Mouse (Mus musculus): ENCODE data around the gene Sestd1.

Gene Sestd1

DNA sequence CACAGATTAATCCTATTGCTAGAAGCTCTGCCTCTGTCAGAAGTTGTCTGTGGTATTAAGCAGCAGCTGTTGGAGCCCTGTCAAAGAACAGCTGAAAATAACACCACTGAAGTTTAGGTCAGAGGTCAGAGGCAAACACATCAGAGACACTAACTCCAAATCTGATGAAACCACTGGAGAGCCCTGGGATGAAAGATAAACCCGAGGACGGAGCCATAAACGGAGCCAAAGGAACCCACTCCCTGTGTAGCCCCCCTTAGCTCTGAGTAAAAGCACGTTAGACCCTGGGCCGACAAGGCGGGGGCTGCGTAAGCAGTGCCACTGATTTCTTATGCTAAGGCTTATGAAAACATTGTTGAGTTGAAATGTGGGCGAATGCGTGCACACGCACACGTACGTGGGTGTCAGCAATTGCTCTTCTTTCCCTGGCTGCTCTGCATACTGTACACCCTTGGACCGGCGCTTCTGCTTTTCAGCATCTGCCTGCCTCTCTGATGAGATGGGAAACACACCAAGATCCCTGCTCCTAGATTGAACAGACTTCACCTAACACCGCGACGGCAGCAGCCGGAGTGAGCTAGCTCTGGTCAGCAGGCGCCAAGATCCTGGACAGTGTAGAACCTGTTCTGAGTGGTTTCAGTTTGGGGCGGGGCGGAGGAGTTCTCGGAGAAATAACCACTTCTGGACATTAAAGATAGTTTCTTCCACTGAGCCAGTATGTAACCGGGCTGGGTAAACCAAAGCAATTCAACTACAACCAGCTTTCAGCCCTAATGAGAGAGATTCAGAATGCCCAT lies 108.8 kb downstream of the Sestd1 start:
- no peak for DNase-seq

DNA sequence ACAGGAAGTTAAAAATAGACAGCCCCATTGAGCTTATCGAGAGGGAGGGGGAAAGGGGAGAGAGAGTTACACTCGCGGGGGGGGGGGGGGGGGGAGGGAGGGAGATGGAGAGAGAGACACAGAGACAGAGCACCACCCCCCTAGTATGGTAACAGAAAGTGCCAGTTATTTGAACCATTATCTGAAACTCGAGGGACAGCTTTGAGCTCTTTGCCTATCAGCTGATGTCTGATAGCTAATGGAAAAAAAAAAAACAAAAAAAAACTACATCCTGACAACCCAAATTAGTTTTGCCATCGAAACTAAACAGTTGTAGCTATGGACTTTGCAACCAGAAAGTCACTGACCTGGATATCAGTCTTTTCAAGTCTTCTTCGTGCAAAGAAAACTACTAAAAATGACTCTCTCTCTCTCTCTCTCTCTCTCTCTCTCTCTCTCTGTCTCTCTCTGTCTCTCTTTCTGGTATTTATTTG lies 109.7 kb downstream of the Sestd1 start, which contains the start of gene Ccdc141:
Gene Ccdc141, minus strand, starts transcription at position 4 of the 473 bp plus-strand sequence.
- no peak for DNase-seq

DNA sequence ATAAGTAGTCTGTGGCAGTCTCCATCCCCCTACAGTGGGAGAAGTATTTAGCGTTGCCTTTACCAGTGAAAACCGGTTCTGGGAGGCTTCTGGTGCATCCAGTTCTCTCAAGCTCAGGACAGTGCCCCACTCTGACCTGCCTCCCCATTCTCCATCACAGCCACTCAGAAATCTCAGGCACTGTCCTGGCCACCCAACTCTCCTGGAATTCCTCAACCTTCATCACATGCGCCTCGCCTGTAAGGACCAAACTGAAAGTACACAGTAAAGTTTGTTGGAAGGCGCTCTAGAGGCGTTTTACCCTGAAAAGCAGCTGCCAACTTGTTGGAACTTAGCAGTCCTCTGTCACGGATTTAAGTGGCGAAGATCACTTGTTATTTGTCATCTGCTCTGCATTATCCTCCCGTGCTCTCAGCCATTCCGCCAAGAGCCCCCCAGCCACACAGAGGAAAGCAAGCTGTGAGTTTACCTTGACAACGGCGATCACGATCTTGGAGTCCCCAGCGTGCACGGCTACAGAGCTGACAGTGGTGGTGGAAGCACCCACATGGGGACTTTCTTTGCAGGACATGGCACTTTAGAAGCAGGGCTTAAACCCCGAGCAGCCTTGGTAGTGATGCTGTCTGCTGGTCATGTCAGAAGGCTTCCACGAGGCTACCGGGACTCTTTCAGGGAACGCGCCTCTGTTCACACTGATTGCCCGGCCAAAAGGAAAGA lies 110.3 kb downstream of the Sestd1 start:
- no peak for DNase-seq

DNA sequence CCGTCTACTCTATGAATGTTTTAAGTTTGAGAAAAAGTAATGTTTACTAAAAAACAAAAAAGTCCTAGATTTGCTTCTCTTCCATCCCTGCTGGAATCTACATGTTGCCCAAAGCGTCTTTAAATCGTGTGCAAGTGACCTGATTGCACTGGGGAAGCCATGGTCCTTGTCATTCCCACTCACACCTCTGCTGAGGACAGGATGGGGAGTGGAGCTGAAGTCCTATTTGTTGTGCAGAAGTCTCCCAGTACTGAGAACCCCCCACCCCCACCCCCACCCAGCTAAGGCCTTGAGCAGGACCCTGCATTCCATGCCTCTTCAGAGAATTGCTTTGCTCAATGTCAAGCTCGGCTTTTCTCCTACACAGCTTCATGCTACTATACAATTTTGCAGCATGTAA lies 111.2 kb downstream of the Sestd1 start:
- no peak for DNase-seq

DNA sequence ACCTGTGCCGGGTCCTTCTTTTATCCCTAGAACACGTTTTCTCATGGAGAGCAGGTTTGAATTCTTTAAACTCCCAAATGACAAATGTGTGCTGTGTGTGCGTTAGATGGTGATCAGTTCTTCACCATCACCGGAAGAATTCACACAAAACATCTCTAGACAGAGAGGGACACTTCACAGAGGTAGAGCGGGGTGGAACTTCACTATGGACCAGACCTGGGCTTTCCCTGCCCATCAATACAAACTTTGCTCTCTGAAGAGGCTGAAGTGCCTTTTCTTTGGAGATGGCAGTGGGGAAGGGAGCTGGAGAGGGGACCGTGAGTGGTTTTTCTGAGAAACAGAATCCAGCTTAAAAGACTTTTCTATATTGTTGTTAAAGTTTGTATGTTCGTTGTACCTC lies 111.6 kb downstream of the Sestd1 start:
- DNase-seq = no peak

DNA sequence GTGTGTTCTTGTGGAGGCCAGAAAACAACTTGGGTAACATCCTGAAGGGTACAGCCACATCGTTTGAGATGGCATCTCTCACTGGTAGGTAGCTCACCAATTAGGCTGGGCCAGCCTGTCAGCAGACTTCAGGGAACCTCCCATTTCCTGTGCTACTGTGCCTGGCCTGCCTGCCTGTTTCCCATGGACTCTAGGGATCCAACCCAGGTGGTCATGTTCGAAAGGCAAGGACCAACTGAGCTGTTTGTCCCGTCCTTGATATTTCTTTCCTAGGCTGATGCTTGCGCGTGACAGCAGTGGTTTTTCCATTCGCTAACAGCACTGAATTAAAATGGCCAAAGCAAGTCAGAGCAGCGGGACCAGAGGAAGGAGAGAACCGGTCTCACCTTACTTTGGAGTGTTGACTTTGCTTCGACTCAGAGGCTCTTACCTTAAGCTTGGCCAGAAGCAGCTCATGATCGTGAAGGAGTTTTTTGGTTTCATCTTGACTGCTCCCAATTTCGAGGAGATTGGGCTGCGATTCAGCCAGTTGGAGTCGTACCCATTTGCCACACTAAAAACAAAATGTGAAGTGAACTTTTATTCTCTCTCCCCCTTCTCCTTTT lies 112.2 kb downstream of the Sestd1 start:
- DNase-seq = no peak

DNA sequence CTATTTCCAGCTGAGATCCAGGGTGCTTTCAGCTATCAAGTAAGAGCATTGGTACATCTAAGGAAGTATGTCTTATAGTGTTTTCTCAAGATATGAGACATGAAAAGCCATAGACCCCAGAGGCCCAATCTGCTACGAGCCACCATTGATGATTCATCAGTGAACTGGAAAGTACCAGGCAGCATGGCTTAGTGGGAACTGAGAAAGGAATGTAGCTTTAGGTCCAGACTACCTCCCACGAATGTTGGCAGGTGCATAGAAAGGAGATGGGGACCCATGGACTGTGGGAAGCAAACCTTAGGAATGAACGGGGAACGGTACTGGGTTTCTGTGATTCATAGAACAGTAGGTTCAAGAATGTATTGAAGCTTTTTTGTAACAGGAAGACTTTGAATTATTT lies 114.0 kb downstream of the Sestd1 start:
- no peak for DNase-seq

DNA sequence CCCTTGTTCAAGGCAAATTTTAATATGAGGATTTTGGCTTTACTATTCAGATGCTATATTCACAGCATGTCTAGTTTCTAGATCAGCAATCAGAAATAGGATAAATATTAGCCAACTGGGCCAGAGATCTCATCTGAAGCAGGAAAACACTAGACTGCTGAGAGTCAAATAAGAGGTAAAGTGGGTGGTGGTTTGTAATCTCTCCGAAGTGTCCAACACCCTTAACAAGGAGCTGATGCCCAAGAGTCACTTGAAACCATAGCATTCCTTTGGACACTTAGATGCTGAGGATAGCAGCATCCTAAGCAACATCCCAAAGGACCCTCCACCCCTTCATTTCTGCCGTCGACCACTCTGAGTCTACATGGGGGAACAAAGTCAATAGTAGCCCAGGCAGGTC lies 115.7 kb downstream of the Sestd1 start:
- no peak for DNase-seq

DNA sequence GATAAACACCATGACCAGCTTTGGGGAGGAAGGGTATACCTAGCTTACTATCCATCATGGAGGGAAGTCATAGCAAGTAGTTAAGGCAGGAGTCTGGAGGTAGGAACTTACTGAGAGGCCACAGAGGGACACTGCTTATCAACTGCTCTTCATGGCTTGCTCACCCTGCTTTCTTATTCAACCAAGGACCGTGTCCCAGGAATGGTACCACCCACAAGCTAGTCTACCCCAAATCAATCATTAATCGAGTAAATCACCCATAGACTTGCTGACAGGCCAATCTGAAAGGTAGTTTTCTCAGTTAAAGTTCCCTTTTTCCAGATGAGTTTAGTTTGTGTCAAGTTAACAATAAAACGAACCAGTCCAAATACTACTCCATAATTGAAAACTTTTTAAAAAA lies 117.0 kb downstream of the Sestd1 start:
- no peak for DNase-seq

DNA sequence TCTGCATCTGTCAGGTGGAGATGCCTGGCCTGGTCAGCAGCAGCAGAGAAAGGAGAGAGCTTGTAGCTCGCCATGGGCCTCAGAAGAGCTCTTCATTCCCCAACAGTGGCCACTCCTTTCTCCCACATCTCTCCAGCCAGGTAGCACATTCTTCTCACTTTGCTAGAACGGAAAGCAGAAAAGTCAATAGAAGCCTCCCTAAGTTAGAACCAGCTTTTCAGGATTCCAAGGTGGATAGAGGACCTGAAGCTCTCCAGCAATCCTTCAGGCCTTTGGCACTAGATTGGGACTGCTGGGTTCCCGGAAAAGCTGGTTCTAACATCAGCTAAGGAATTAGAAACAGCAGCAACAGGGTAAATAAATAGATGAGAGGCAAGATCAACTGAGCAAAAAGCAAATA lies 118.3 kb downstream of the Sestd1 start:
- no peak for DNase-seq

DNA sequence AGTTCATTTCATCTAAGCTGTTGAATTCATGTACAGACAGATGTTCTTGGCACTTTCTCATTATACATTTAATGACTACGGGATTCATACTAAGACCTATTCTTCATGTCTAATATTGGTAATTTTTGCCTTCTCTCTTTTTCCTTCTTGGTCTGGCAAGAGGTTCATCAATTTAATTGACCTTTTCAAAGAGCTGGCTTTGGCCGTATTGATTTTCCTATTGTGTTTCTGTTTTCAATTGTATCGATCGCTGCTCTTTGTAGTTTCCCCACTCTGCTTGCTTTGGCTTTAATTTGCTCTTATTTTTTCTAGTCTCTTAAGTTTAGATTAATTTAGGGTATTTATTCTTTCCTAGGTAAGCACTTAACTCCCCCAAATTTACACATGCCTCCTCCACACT lies 122.8 kb downstream of the Sestd1 start:
- DNase-seq = no peak

DNA sequence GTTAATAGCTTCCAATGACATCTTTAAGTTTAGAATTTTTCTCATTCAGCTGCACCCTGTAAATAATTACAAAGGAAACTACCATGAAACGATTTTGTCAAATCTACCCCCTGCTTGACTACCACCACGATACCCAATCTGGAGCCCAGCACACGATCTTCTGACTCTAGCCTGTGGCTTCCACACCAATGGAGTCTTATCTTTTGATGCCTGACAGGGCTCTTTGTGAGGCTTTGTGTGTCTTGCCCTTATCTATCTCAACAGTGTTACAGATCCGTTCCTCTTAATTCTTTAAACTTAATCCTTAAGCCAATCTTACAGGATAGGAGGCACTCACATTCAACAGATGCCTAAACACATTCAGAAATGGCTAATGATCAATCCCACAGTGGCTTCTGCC lies 126.3 kb downstream of the Sestd1 start:
- DNase-seq = no peak

DNA sequence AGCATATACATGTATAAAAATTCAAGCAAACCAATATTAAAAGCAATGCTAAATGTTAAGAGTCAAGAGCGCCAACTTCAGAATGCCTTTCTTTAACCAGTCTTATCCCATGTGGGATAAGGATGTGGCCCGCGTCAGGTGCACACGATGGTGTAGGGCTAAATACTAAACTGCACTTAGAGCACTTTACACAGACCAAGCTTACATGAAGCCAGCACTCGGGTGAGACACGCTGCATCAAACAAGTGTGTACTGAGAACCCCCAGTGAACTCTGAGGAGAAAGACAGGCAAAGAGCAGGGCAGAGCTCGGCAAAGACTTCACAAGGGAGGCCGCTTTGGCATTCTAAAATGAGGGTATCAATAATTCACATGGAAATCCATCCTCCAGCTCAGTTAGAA lies 129.1 kb downstream of the Sestd1 start:
- no peak for DNase-seq

DNA sequence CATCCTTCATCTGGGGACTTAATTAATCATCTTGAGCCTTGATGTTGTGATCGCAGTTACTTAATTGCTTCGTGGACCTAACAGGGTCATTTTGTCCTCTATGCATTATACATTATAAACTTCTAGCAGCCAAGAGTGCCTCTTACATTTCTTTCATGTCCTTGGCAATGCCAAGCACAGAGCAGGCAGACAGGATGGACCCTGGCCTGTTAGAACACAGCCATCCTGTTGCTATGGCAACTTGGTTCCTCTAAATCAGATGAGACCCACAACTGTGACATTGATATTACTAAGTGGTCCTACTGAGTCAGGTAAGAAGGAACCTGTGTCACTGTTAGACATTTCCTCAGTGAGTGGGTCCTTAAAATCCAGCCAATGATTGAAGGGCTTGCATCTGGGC lies 130.8 kb downstream of the Sestd1 start:
- DNase-seq = no peak

DNA sequence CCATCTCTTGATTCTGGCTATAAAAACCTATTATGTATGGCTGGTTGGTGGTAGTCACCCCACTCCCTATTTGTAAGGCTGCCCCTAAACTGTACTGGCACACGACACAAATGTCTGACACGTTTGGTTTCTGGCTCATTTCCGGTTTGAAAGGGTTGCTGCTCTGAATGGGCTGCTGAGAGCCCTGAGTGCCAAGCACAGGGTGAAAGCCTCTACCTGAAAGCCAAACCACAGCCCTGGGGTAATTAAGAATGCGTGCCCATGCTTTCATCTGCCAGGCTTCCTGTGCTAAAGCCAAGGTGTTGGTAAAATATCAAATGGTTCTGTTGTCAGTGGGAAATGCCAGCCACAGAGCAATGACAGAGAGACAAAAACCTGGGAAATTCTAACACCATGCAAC lies 132.2 kb downstream of the Sestd1 start:
- DNase-seq = no peak

DNA sequence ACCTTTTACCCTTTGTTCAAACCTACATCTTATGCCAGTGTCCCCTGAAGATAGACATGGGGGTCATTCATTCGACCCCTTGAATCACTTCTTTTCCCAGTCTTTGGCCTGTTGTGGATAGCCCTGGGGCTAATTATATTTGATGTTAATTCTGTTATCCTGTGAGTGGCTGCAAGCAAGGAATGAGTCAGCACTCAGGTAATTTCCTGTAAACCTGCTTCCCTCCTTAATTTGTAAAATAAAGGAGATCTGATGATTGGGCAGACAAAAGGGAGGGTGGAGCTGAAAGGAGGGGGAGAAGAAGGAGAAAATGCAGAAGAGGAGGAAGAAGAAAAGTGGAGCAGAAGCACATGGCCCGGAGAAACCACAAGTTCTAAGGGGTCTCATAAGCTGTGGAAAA lies 133.4 kb downstream of the Sestd1 start:
- no peak for DNase-seq

DNA sequence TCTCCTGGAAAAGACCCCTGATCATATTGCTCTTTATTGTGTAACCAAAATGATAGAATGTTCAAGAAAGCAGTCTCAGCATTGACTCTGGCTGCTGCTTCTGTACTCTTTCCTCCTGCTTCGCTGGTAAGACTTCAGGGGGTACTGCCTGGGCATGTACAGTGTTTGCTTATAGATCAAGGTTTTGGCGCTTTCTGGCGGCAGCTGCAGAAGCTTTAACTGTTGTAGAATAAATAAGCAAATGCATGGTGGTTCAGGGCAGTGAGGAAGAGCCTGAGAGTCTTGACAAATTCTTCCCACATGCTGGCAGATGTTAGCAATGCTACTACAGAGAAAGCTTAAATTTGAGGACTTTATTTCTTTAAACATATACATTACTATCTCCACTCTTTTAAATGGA lies 134.1 kb downstream of the Sestd1 start:
- no peak for DNase-seq

DNA sequence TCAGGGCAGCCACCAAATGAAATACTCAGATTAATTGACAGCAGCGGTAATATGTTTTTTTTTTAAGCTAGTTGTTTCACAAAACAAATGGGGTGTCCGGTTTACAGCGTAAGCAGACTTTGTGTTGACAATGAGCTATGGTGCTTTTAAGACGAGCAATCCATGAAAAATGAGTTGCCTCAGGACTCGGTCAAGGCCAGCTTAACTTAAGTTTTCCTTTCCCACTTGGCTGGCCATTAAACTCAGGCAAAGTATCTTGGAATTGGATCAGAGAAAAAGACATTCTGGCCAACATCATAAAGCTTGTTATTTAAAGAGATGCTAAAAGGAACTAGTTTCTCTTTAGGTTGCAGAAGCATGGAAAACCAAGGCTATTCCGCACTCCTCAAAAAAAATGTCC lies 136.9 kb downstream of the Sestd1 start:
- DNase-seq = no peak

DNA sequence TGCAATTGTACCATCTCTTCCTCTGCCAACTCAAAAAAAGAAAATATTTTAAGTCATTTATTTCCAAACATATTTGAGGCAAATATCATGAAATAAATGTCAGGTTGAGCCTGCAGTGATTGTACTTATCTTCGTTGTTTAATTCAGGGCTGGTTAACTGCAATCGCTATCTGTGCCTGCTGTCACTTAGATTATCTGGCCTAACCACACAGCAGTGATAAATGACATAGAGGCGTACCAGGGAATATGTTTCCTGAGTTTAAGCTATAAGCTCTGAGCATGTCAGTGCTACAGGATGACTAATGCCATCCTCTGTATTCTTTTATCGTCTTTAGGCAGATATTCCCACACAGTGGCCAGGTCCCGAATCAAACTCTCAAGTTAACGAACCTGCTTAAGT lies 141.5 kb downstream of the Sestd1 start:
- DNase-seq = no peak

DNA sequence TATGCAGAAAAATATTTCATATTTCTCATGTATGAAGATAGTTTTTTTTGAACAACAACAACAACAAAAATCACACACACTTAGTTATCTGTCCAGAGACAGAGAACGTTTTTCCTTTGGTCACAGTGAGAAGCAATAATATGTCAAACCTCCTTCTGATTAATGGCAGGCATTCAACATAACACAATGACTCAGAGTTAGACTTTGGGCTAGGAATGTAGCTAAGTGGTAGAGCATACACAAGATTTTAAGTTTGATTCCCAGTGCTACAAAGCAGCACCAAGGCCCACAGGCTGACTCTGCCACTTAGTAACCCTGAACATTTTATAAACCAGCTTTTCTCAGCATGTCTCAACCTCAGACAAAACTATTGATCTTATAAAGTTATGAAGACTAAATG lies 145.5 kb downstream of the Sestd1 start:
- DNase-seq = no peak

DNA sequence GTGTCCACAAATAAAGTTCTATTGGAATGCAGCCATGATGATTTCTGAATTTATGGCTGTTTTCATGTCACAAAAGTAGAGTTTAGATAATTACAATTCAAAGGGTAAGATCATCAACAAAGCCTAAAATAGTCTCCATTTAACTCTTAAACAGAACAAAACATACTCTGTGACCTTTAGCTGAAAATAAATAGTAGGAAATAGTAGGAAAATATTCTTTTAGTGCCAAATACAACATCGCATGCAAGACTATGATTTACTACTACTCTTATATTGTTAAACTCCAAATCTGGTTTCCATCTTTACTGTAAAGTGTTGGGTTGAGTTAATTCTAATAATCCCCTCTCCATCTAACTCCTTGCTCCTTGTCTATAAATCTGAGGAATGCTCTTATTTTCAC lies 147.0 kb downstream of the Sestd1 start:
- no peak for DNase-seq

All from cerebellum, adult 8-10 months (tissue).